Mouse (Mus musculus): Measurements from ENCODE around the gene Epm2aip1. TPM values are rescaled to one million over a fixed set of nuclear protein-coding genes. Genes with fewer than 3 reads are reported as not detected.

Epm2aip1 gene
- total RNA-seq (2021), result 10 to 100 TPM; 19.4 to 23.9 TPM

GRCm38 (mm10) chr9:111271434-111272160 lies at the start of gene Epm2aip1, which contains the start of gene Mlh1:
TSS of gene Epm2aip1 (plus strand) at chr9:111271929.
TSS of gene Mlh1 (minus strand) at chr9:111271791.
- peak; percentile 98 for DNase-seq (ENCODE audit: low spot score)
- intact Hi-C loops (cut with DNase I), result loop anchor here (10.0 kb wide), 1 partner anchor 277 kb away; the partner anchor contains the start of gene Rtp3

GRCm38 (mm10) chr9:111223406-111223805 lies 48.3 kb upstream of the Epm2aip1 start:
- intact Hi-C loops (cut with DNase I), result loop anchor here (5.0 kb wide), 1 partner anchor 131 kb away; no protein-coding TSS in a partner anchor

GRCm38 (mm10) chr9:111228446-111228845 lies 43.3 kb upstream of the Epm2aip1 start:
- DNase-seq (ENCODE audit: low spot score), result no peak
- intact Hi-C loops (cut with DNase I), result no loop called here

More at GRCm38 (mm10) chr9:111223406-111223805, 48.3 kb upstream of the Epm2aip1 start:
- no peak for DNase-seq (ENCODE audit: low spot score)

DNA sequence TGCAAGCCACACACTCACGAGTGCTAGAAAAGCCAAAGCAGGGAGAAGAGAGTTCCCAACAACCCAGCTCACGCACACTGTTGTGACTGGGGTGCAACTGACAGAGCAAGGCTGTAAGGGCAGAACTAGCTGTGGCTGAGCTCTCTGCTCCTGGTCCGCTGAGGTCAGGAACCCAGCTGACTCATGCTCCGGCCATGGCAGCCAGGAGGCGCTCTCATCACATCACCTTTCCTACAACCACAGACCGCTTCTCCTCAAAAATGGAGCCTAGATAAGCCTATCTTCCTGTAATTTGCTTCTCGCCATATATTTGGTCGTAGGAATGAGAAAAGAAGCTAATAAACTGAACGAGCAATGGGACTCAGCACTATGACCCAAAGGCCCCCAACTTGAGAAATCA lies 37.0 kb upstream of the Epm2aip1 start:
- intact Hi-C loops (cut with DNase I), result no loop called here
- DNase-seq (ENCODE audit: low spot score), result no peak

DNA sequence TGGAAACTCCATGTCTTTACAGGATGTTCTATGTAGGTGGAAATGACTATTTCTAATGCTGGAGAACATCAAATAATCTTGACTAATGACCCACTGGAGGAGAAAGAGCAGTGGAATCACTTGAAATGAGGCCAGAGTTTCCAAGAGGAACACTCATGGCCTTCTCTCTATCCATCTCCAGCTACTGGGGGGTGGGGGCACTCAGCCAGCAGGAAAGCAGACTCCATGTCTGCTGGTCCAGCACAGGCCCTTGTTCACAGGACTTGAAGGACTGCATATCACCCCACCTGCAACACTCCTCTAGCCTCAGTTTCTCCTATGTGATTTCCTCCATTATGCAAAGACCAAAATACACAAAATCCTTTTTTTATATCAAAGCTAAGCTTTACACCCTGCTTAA lies 34.0 kb upstream of the Epm2aip1 start:
- intact Hi-C loops (cut with DNase I), result no loop called here
- DNase-seq (ENCODE audit: low spot score), result no peak

DNA sequence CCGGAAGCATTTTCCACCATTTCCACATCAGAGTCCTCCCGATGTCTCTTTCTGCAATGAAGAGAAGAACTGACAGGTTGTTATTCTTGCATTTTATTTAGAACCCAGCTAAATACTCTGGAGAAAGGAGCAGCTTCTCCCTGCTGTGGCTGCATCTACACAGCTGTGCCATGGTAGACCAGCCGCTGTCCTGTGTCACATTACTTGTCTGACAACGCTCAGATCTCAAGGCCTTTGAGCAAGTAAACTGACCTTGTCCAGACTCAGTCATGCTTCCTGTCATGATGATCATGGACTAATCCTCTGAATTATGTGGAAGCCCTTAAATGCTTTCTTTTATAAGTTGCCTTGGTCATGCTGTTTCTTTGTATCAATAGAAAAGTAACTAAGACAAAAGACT lies 31.9 kb upstream of the Epm2aip1 start:
- no peak for DNase-seq (ENCODE audit: low spot score)
- intact Hi-C loops (cut with DNase I), result no loop called here

DNA sequence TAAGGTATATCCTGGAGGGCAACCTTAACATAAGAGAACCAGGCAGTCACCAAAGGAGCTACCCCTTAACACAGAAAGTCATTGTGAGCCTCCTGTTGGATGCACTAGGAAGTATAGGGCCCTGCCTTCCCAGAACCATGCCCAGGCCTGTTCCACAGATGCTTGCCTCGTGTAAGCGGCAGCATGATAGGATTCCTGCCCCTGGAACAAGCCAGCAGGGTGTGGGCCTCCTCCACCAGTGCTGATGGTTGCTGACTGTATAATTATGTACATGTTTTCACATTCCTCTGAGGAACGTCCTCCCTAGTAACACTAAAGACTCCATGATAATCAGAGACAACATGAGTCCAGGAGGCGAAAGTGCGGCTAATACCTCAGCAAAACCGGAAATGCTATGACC lies 28.3 kb upstream of the Epm2aip1 start:
- no peak for DNase-seq (ENCODE audit: low spot score)

GRCm38 (mm10) chr9:111245546-111245945 lies 26.2 kb upstream of the Epm2aip1 start:
- intact Hi-C loops (cut with DNase I), result no loop called here
- DNase-seq (ENCODE audit: low spot score), result no peak

More for the DNA sequence above, 28.3 kb upstream of the Epm2aip1 start:
- intact Hi-C loops (cut with DNase I), result no loop called here

DNA sequence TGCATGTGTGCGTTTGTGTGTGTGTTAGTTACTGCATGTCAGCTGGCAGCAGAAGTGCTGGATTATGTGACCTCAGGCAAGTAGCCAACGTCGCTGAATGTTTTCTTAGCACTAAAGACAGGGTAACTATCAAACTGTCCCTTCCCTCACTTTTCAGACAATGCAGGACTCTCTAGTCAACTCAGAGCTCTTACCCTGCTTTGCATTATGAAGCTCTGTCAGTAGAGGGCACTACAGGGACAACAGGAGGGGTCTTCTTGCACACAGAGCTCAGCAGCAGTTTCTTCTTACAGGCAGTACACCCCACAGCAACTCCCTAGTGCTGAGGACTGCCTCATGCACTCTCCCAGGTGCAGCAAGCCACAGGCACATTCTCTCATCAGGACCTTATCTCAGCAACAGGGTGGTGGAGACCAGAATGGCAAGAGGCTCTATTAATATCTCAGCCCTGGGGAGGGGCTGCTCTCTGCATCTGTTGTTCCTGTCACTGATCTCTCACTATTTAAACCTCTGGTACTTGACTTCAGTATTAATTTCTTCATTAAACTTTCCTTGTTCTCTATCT lies 24.0 kb upstream of the Epm2aip1 start:
- no peak for DNase-seq (ENCODE audit: low spot score)
- intact Hi-C loops (cut with DNase I), result no loop called here

- intact Hi-C loops (cut with DNase I), result no loop called here
- no peak for DNase-seq (ENCODE audit: low spot score)
Observed at GRCm38 (mm10) chr9:111252161-111252869, 19.4 kb upstream of the Epm2aip1 start.

GRCm38 (mm10) chr9:111260360-111260985 lies 11.3 kb upstream of the Epm2aip1 start:
- DNase-seq (ENCODE audit: low spot score), result peak; percentile 19
- intact Hi-C loops (cut with DNase I), result no loop called here

DNA sequence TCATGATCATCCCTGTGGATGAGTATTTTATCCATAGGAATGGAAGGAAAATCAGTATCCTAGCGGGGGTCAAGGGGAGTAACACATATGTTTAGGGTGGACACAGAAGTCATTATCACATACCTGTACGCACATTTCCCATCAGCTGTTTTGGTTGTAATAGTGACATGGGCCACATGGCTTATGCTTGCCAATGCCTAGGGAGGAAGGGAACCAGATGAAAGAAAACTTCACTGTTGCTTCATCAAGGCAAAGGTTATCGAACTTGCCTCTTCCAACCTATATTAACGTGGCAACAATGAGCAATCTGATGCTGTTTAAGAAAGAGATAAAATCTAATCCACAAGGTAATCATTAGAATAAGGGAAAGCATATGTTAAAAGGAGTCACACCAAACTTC lies 10.4 kb upstream of the Epm2aip1 start:
- DNase-seq (ENCODE audit: low spot score), result no peak
- intact Hi-C loops (cut with DNase I), result no loop called here

- no peak for DNase-seq (ENCODE audit: low spot score)
- intact Hi-C loops (cut with DNase I), result no loop called here
Observed at GRCm38 (mm10) chr9:111267998-111268397, 3.7 kb upstream of the Epm2aip1 start.

GRCm38 (mm10) chr9:111270606-111271005 lies 1.1 kb upstream of the Epm2aip1 start:
- intact Hi-C loops (cut with DNase I), result loop anchor here (10.0 kb wide), 1 partner anchor 276 kb away; the partner anchor contains the start of gene Rtp3
- DNase-seq (ENCODE audit: low spot score), result no peak

GRCm38 (mm10) chr9:111271056-111271433 lies 684 bp upstream of the Epm2aip1 start:
- DNase-seq (ENCODE audit: low spot score), result no peak
- intact Hi-C loops (cut with DNase I), result loop anchor here (10.0 kb wide), 1 partner anchor 276 kb away; the partner anchor contains the start of gene Rtp3

DNA sequence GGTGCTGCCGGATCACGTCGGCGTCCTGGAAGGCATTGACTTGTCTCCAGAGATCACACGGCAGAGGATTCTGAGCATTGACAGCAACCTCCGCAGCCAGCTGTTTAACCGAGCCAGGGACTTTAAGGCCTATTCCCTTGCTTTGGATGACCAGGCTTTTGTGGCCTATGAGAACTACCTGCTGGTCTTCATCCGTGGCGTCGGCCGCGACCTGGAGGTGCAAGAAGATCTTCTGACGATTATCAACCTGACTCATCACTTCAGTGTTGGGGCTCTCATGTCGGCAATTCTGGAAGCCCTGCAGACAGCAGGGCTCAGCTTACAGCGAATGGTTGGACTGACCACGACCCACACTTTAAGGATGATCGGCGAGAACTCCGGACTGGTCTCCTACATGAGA lies 627 bp downstream of the Epm2aip1 start:
- intact Hi-C loops (cut with DNase I), result loop anchor here (10.0 kb wide), 1 partner anchor 278 kb away; the partner anchor contains the start of gene Rtp3

GRCm38 (mm10) chr9:111272996-111273785 lies 1.5 kb downstream of the Epm2aip1 start:
- no peak for DNase-seq (ENCODE audit: low spot score)
- intact Hi-C loops (cut with DNase I), result loop anchor here (10.0 kb wide), 1 partner anchor 278 kb away; the partner anchor contains the start of gene Rtp3

More for the DNA sequence above, 627 bp downstream of the Epm2aip1 start:
- no peak for DNase-seq (ENCODE audit: low spot score)

GRCm38 (mm10) chr9:111273958-111274357 lies 2.2 kb downstream of the Epm2aip1 start:
- DNase-seq (ENCODE audit: low spot score), result no peak
- intact Hi-C loops (cut with DNase I), result loop anchor here (10.0 kb wide), 1 partner anchor 279 kb away; the partner anchor contains the start of gene Rtp3

DNA sequence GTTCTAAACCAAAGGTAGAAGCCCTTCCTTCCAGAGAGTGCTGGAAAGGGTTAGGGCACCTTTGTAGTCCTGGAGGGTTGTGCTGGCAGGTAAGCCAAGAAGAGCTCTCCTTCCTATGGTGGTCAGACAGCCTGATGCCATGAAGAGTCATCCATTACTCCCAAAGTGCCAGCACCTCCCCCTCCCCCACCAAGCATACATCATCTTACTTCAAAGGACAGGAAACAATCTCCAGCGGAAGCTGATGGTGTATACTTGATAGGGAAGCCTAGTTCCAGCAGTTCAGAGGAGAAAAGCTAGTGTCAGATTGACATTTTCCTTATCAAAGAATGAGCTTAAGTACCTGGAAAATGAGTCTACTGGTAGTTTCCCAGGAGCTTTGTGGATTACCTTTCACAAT lies 3.4 kb downstream of the Epm2aip1 start:
- DNase-seq (ENCODE audit: low spot score), result no peak
- intact Hi-C loops (cut with DNase I), result loop anchor here (10.0 kb wide), 1 partner anchor 280 kb away; the partner anchor contains the start of gene Rtp3

Data from heart, postnatal 25 days (tissue).